Mouse (Mus musculus) embryonic facial prominence, embryonic 11.5 days (tissue): ENCODE data around the gene Gm28047. TPM values are rescaled to one million over a fixed set of nuclear protein-coding genes. Genes with fewer than 3 reads are reported as not detected.

Source experiments
- ATAC-seq: fragments of 200-750 bp; cut with Nextera tagmentation; replicated peaks from 2 replicates; pipeline ENCODE4 v1.8.0; 2017; ENCODE audit warnings: low read depth; ENCODE audit not compliant: insufficient number of reproducible peaks, low FRiP score, low TSS enrichment
- DNase-seq: peaks from one replicate; pipeline ENCODE4 v3.0.0-alpha.2; 2015; ENCODE audit warnings: low spot score
- H3K27ac ChIP-seq: fragments of 300-500 bp; sonication (generic); replicated peaks from 2 replicates; pipeline ENCODE4 v1.5.1; 2014; ENCODE audit warnings: mild to moderate bottlenecking, low read depth, low read length, control low read depth
- H3K27me3 ChIP-seq: fragments of 300-500 bp; sonication (generic); 2 replicates; pipeline ENCODE4 v1.6.1; 2014; ENCODE audit warnings: mild to moderate bottlenecking, low read length, moderate library complexity, mixed read lengths; ENCODE audit not compliant: control insufficient read depth, insufficient read depth
- H3K36me3 ChIP-seq: fragments of 300-500 bp; sonication (generic); replicated peaks from 2 replicates; pipeline ENCODE4 v1.6.1; 2014; ENCODE audit warnings: low read depth, mild to moderate bottlenecking, low read length, moderate library complexity, mixed read lengths; ENCODE audit not compliant: control insufficient read depth, insufficient read depth
- H3K4me1 ChIP-seq: fragments of 300-500 bp; sonication (generic); 2 replicates; pipeline ENCODE4 v1.6.1; 2014; ENCODE audit warnings: low read length, mixed read lengths; ENCODE audit not compliant: control insufficient read depth, insufficient read depth
- H3K4me2 ChIP-seq: fragments of 300-500 bp; sonication (generic); 2 replicates; pipeline ENCODE4 v1.6.1; 2014; ENCODE audit warnings: low read depth, mild to moderate bottlenecking, control low read depth, low read length, moderate library complexity
- H3K4me3 ChIP-seq: fragments of 300-500 bp; sonication (generic); 2 replicates; pipeline ENCODE4 v1.5.1; 2014; ENCODE audit warnings: low read depth, low read length, control low read depth
- H3K9ac ChIP-seq: fragments of 300-500 bp; sonication (generic); replicated peaks from 2 replicates; pipeline ENCODE4 v1.6.1; 2014; ENCODE audit warnings: mild to moderate bottlenecking, control low read depth, low read length
- H3K9me3 ChIP-seq: fragments of 300-500 bp; sonication (generic); replicated peaks from 2 replicates; pipeline ENCODE4 v1.6.1; 2016; ENCODE audit warnings: mild to moderate bottlenecking, low read length, inconsistent platforms, mixed read lengths; ENCODE audit not compliant: control insufficient read depth
- WGBS: fragments of 180-500 bp; shearing (Covaris S2); extraction: QIAGEN DNeasy Blood & Tissue Kit; methylation state at CpG from one replicate; pipeline ENCODE4 v1.1.7; 2014; 5-methylcytosine and 5-hydroxymethylcytosine counted together
- polyA plus RNA-seq: library from polyadenylated mRNA; unstranded; fragments of >200 nt; fragmentation: Nextera tagmentation; extraction: Ambion mirVana; gene quantifications from 2 replicates; pipeline ENCODE4 v1.2.1, GENCODE M21; 2014

Gm28047 gene
- polyA plus RNA-seq, 1 experiment from 2014 or later: 0.20 TPM

GRCm38 (mm10) chr15:102516728-102517404, 108.0 kb downstream of the Gm28047 start, which contains the start of gene Map3k12:
Map3k12 (minus strand) TSS chr15:102517064.
- H3K36me3 ChIP-seq: no peaks in the 10 kb centered on the region
- H3K4me3 ChIP-seq: peak within 1 kb of the TSS; percentile 55
- peaks cover 1% of the 10 kb centered on the region for H3K4me1 ChIP-seq
- peak within 1 kb of the TSS; percentile 81 for H3K4me2 ChIP-seq
- under 1% methylated on average over 42 of the region's 43 CpGs for WGBS
- ATAC-seq (peak; percentile 8), DNase-seq (peak; percentile 75)
- peak within 1 kb of the TSS; percentile 57 for H3K27ac ChIP-seq
- H3K9me3 ChIP-seq: no peaks in the 10 kb centered on the region
- no peaks in the 10 kb centered on the region for H3K27me3 ChIP-seq
- peak within 1 kb of the TSS; percentile 74 for H3K9ac ChIP-seq

DNA sequence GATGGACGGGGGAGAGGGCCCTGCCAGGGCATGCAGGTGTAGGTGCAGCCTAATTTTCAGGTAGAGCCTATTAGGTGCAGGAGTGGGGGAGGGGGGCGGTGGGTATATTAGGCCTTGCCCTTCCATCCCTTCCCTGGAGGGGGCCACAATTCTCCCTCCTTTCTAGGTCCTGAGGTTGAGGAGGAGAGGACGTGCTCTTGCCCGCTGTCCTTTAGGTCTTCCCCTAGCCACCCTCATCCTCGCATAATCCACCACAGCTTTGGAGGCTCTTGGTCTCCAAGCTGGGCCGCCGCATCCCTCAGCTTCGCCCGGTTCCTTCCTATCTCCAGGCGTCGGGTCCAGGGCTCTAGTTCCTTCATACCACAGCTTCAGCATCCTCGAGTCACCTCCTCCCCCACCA, 108.6 kb downstream of the Gm28047 start:
- H3K27ac ChIP-seq: peak overlapping the region; percentile 57
- H3K36me3 ChIP-seq: no peaks in the 10 kb centered on the region
- H3K27me3 ChIP-seq: no peaks in the 10 kb centered on the region
- peak overlapping the region; percentile 55 for H3K4me3 ChIP-seq
- peaks cover 6% of the 10 kb centered on the region for H3K4me1 ChIP-seq
- DNase-seq (peak; percentile 49), ATAC-seq (no peak)
- under 1% methylated on average over 12 of the region's 12 CpGs for WGBS
- H3K4me2 ChIP-seq: peak overlapping the region; percentile 81
- H3K9ac ChIP-seq: peak overlapping the region; percentile 74
- H3K9me3 ChIP-seq: no peaks in the 10 kb centered on the region

DNA sequence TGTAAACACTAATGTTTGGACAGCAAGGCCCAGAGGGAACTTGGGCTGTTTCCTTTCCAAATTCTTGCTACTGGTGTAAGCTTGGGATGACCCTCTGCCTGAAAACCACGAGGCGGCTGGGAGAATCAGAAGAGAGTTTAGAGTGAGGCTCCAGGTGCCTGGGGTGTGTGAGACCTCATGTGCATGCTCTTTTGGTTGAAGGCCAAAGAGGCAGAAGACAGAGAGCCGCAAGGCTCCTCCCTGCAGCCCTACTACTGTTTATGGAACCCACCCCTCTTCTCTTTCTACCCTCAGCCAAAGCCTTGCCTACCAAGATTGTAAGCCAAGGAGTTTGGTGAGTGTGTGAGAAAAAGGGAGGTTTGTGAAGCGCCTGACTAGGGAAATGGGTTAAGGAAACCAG, 109.1 kb downstream of the Gm28047 start:
- WGBS: 35% methylated on average over 4 of the region's 4 CpGs
- Histone ChIP-seq H3K4me3 (peak overlapping the region; percentile 55), H3K4me1 (peaks cover 8% of the 10 kb centered on the region), H3K9me3 (no peaks in the 10 kb centered on the region), H3K9ac (peak overlapping the region; percentile 74), H3K4me2 (peak overlapping the region; percentile 81), H3K27ac (no peak overlapping the region), H3K27me3 (no peaks in the 10 kb centered on the region), H3K36me3 (no peaks in the 10 kb centered on the region)
- no peak for DNase-seq
- ATAC-seq: no peak

- Histone ChIP-seq H3K4me3 (no peak overlapping the region), H3K4me2 (no peak overlapping the region), H3K27me3 (no peaks in the 10 kb centered on the region), H3K36me3 (no peaks in the 10 kb centered on the region), H3K4me1 (peaks cover 8% of the 10 kb centered on the region), H3K27ac (no peak overlapping the region), H3K9me3 (no peaks in the 10 kb centered on the region), H3K9ac (no peak overlapping the region)
- 81% methylated on average over 2 of the region's 2 CpGs for WGBS
- ATAC-seq (no peak), DNase-seq (no peak)
Measured at GRCm38 (mm10) chr15:102515261-102515660, 109.6 kb downstream of the Gm28047 start.

GRCm38 (mm10) chr15:102513004-102513403, 111.9 kb downstream of the Gm28047 start:
- Histone ChIP-seq H3K27me3 (no peaks in the 10 kb centered on the region), H3K27ac (no peak overlapping the region), H3K4me1 (peaks cover 8% of the 10 kb centered on the region), H3K4me3 (no peak overlapping the region), H3K4me2 (no peak overlapping the region), H3K36me3 (no peaks in the 10 kb centered on the region), H3K9ac (no peak overlapping the region), H3K9me3 (no peaks in the 10 kb centered on the region)
- ATAC-seq: no peak
- no peak for DNase-seq
- 88% methylated on average over 3 of the region's 3 CpGs for WGBS

- ATAC-seq (no peak), DNase-seq (no peak)
- H3K27me3 ChIP-seq: no peaks in the 10 kb centered on the region
- H3K27ac ChIP-seq: peak overlapping the region; percentile 54
- H3K36me3 ChIP-seq: no peaks in the 10 kb centered on the region
- H3K4me2 ChIP-seq: no peak overlapping the region; the same call in 1 of the 2 replicates
- peaks cover 8% of the 10 kb centered on the region for H3K4me1 ChIP-seq
- no peak overlapping the region for H3K4me3 ChIP-seq
- no peaks in the 10 kb centered on the region for H3K9me3 ChIP-seq
- peak overlapping the region; percentile 23; the same call in 1 of the 2 replicates for H3K9ac ChIP-seq
Measured at GRCm38 (mm10) chr15:102512471-102512870, 112.4 kb downstream of the Gm28047 start.

DNA sequence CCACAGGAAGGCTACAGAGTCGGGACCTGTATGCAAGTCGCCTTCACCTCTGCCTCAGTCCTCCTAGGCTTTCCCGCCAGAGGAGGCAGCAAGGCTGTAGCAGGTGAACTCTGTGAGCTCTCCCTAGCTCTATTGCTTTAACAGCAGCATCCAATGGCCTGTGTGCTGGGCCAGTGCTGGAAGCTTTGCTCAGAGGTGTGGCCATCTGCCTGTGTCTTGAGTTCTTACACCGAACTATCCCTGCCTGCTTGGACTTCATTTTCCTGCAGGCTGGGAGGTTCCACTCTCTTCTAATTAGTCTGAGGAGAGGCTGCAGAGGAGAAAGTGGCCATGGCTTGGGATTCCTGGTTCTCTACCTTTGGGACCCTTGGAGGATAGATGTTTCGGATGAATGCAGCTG, 112.9 kb downstream of the Gm28047 start:
- H3K27me3 ChIP-seq: no peaks in the 10 kb centered on the region
- no peak for ATAC-seq
- peaks cover 8% of the 10 kb centered on the region for H3K4me1 ChIP-seq
- no peak overlapping the region for H3K4me3 ChIP-seq
- H3K36me3 ChIP-seq: no peaks in the 10 kb centered on the region
- 24% methylated on average over 5 of the region's 5 CpGs for WGBS
- H3K9ac ChIP-seq: 0 out of 2 replicates have a peak overlapping the region, but pooled peaks have one; percentile 23
- H3K27ac ChIP-seq: peak overlapping the region; percentile 54
- peak overlapping the region; percentile 19 for H3K4me2 ChIP-seq
- no peak for DNase-seq
- H3K9me3 ChIP-seq: no peaks in the 10 kb centered on the region

GRCm38 (mm10) chr15:102511285-102511833, 113.5 kb downstream of the Gm28047 start:
- ATAC-seq: 0 out of 2 replicates have a peak, but pooled peaks have one; percentile 5
- peak; percentile 67 for DNase-seq
- no peaks in the 10 kb centered on the region for H3K27me3 ChIP-seq
- H3K4me3 ChIP-seq: no peak overlapping the region
- H3K4me2 ChIP-seq: peak overlapping the region; percentile 81; the same call in 1 of the 2 replicates
- H3K4me1 ChIP-seq: peaks cover 8% of the 10 kb centered on the region
- no peak overlapping the region for H3K9ac ChIP-seq
- H3K27ac ChIP-seq: peak overlapping the region; percentile 67; the same call in 1 of the 2 replicates
- 6% methylated on average over 6 of the region's 6 CpGs for WGBS
- H3K9me3 ChIP-seq: no peaks in the 10 kb centered on the region
- H3K36me3 ChIP-seq: no peaks in the 10 kb centered on the region
